Mouse (Mus musculus): ENCODE data around the gene Tubd1. TPM values are rescaled to one million over a fixed set of nuclear protein-coding genes. Genes with fewer than 3 reads are reported as not detected.
A peak's percentile ranks its signal among the peaks of the same experiment; 100 is the strongest.

Gene Tubd1
- polyA plus RNA-seq, 1 experiment: 6.1 TPM

GRCm38 (mm10) chr11:86614056-86614530 is 69.3 kb downstream of the Tubd1 start:
- Histone ChIP-seq H3K79me2 (ENCODE audit: control insufficient read depth, insufficient read depth) (peaks cover 17% of the 10 kb centered on the region), H3ac (ENCODE audit: control insufficient read depth, insufficient read length, low read depth) (no peak overlapping the region), H3K36me3 (ENCODE audit: control insufficient read depth, insufficient read depth) (peaks cover 14% of the 10 kb centered on the region), H3K27me3 (ENCODE audit: control insufficient read depth, insufficient read depth, insufficient read length) (no peaks in the 10 kb centered on the region), H3K79me3 (ENCODE audit: low read depth) (peaks cover 1% of the 10 kb centered on the region), H3K4me3 (ENCODE audit: insufficient read depth, poor library complexity, severe bottlenecking) (no peak overlapping the region)
- no peak for TF ChIP-seq CTCF (IDR thresholded peaks at IDR 0.05; ENCODE audit: control insufficient read depth, insufficient read depth, insufficient read length)
- TF ChIP-seq USF1 (IDR thresholded peaks at IDR 0.05; ENCODE audit: low read depth): no peak
- no peak for TF ChIP-seq MAX (IDR thresholded peaks at IDR 0.05)
- TF ChIP-seq MYOG (IDR thresholded peaks at IDR 0.05; ENCODE audit: control insufficient read depth, extremely low read depth, insufficient read length): no peak
- TF ChIP-seq MYOD1 (IDR thresholded peaks at IDR 0.05; ENCODE audit: control insufficient read depth, insufficient read length, low read depth): no peak
- TF ChIP-seq FOSL1 (IDR thresholded peaks at IDR 0.05; ENCODE audit: insufficient read depth, low read length, poor library complexity, severe bottlenecking): no peak
- TF ChIP-seq CEBPB (IDR thresholded peaks at IDR 0.05; ENCODE audit: low read depth): no peak

- Histone ChIP-seq H3ac (ENCODE audit: control insufficient read depth, insufficient read length, low read depth) (no peak overlapping the region), H3K27me3 (ENCODE audit: control insufficient read depth, insufficient read depth, insufficient read length) (no peaks in the 10 kb centered on the region), H3K36me3 (ENCODE audit: control insufficient read depth, insufficient read depth) (peaks cover 13% of the 10 kb centered on the region), H3K79me2 (ENCODE audit: control insufficient read depth, insufficient read depth) (peaks cover 17% of the 10 kb centered on the region), H3K79me3 (ENCODE audit: low read depth) (peaks cover 1% of the 10 kb centered on the region), H3K4me3 (ENCODE audit: insufficient read depth, poor library complexity, severe bottlenecking) (no peak overlapping the region)
- TF ChIP-seq CTCF (IDR thresholded peaks at IDR 0.05; ENCODE audit: control insufficient read depth, insufficient read depth, insufficient read length) (no peak), FOSL1 (IDR thresholded peaks at IDR 0.05; ENCODE audit: insufficient read depth, low read length, poor library complexity, severe bottlenecking) (no peak), USF1 (IDR thresholded peaks at IDR 0.05; ENCODE audit: low read depth) (no peak), MAX (IDR thresholded peaks at IDR 0.05) (no peak), MYOD1 (IDR thresholded peaks at IDR 0.05; ENCODE audit: control insufficient read depth, insufficient read length, low read depth) (no peak), MYOG (IDR thresholded peaks at IDR 0.05; ENCODE audit: control insufficient read depth, extremely low read depth, insufficient read length) (no peak), CEBPB (IDR thresholded peaks at IDR 0.05; ENCODE audit: low read depth) (no peak)
Measured at GRCm38 (mm10) chr11:86614607-86615006, 69.8 kb downstream of the Tubd1 start.

Small RNAs within 50 kb of the gene (microRNA-seq; reads per million reads assigned to microRNA genes)
- gene Mir21a (ENCODE audit: borderline microRNAs expressed): 254,327 reads per million, percentile 100 among the genes with 10 or more reads in this experiment

Other genes starting within 250 kb of the Tubd1 start
- gene Med13, start 187.4 kb upstream of the Tubd1 start, polyA plus RNA-seq (2012; fragmentation: generic; extraction: Trizol): 5.5 TPM
- gene Rnft1, start 60.3 kb upstream of the Tubd1 start, polyA plus RNA-seq (2012; fragmentation: generic; extraction: Trizol): 12.5 TPM
- gene Rps6kb1, start 186 bp upstream of the Tubd1 start, polyA plus RNA-seq (2012; fragmentation: generic; extraction: Trizol): 9.8 TPM
- 157 TPM for gene Vmp1, start 138.8 kb downstream of the Tubd1 start, polyA plus RNA-seq (2012; fragmentation: generic; extraction: Trizol)
- 23.0 TPM for gene Ptrh2, start 139.0 kb downstream of the Tubd1 start, polyA plus RNA-seq (2012; fragmentation: generic; extraction: Trizol)
- 65.1 TPM for gene Cltc, start 212.6 kb downstream of the Tubd1 start, polyA plus RNA-seq (2012; fragmentation: generic; extraction: Trizol)